Mouse (Mus musculus) testis, adult 2 months (tissue): ENCODE measurements around the gene Bach1. TPM values are rescaled to one million over a fixed set of nuclear protein-coding genes. Genes with fewer than 3 reads are reported as not detected.
"Not testable (repeated sequence)": the region's sequence is repeated elsewhere in the genome, so short reads cannot be mapped to it uniquely, and the experiment has no call there.

Experiments
- H3K27ac ChIP-seq: fragments of 200-500 bp; 2 replicates; pipeline ENCODE4 v1.5.1; 2012; ENCODE audit warnings: low read depth, low read length; ENCODE audit not compliant: control insufficient read depth, insufficient read depth
- H3K27me3 ChIP-seq: fragments of 200-500 bp; 2 replicates; pipeline ENCODE4 v1.6.1; 2012; ENCODE audit warnings: mild to moderate bottlenecking, low read length, moderate library complexity; ENCODE audit not compliant: control insufficient read depth, insufficient read depth
- H3K36me3 ChIP-seq: fragments of 200-500 bp; 2 replicates; pipeline ENCODE4 v1.6.1; 2012; ENCODE audit warnings: mild to moderate bottlenecking, low read length; ENCODE audit not compliant: control insufficient read depth, insufficient read depth
- H3K4me1 ChIP-seq: fragments of 200-500 bp; 2 replicates; pipeline ENCODE4 v1.6.1; 2012; ENCODE audit warnings: low read length; ENCODE audit not compliant: control insufficient read depth, insufficient read depth
- H3K4me3 ChIP-seq: fragments of 200-500 bp; 2 replicates; pipeline ENCODE4 v1.5.1; 2012; ENCODE audit warnings: low read depth, mild to moderate bottlenecking, low read length, moderate library complexity, mixed read lengths; ENCODE audit not compliant: control insufficient read depth
- CTCF ChIP-seq: fragments of 200-500 bp; IDR thresholded peaks from 2 replicates; pipeline ENCODE4 v1.5.1; 2012; ENCODE audit warnings: low read depth, mild to moderate bottlenecking, inconsistent platforms, low read length, moderate library complexity; ENCODE audit not compliant: control insufficient read depth, insufficient read depth, insufficient replicate concordance
- POLR2A ChIP-seq: fragments of 200-500 bp; IDR thresholded peaks from 2 replicates; pipeline ENCODE4 v1.6.1; 2012; ENCODE audit warnings: low read depth, mild to moderate bottlenecking, inconsistent platforms, low read length, moderate library complexity; ENCODE audit not compliant: control insufficient read depth
- polyA plus RNA-seq: library from polyadenylated mRNA; depleted of rRNA; stranded (reverse); fragments of >200 nt; gene quantifications from 2 replicates; pipeline ENCODE4 v1.2.3, GENCODE M21; 2012

Bach1 gene
- polyA plus RNA-seq, 1 experiment, result 1.0 TPM

DNA sequence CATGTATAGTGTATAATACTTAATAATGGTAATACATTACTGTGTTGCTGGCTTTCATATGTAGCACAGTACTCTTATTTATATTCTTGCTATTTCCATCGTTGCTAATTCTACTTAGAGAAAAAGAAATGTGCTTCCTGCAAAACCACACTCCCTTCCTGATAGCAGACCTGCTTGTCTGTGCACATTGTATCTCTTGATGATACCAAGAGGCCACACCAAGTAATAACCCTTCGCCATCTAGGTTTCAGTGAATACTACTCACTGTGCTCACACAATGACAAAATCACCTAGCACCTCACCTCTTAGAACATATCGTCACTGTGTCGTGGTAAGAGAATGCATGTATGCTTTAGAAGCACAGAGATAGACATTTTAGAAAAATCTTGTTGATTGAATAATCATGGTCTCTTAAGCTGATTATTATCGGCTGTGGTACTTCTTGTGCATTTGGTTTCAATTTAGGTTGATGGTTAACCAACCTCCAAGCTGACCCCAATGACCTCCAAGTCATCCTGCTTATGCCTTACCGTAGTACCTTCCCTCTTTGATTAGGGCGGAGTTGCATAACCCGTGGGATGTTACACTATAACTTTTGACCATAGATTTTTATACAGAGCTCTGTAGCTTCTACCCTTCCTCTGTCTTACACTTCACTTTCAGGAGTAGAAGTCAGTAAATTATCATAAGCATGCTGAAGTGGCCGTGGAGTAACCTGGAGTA, 17.7 kb upstream of the Bach1 start:
- TF ChIP-seq POLR2A, result no peak
- no peak for TF ChIP-seq CTCF

DNA sequence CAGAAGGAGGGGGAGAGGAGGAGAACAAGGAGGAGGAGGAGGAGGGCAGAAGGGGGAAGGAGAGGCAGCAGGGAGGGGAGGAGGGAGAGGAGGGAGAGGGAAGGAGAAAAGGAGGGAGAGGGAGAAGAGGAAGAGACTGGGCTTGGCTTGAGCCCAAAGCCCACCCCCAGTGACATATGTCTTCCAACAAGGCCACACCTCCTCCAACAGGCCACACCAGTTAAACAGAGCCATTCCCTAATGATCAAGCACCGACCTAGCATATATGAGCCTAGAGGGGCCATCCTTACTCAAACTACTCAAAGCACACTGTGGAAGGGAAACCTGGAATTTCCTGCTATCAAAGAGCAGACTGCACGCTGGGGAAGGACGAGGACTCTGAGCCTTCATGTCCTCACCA, 16.9 kb upstream of the Bach1 start:
- Histone ChIP-seq H3K4me1 (peaks cover 5% of the 10 kb centered on the region; the same call in 1 of the 2 replicates), H3K4me3 (no peak overlapping the region), H3K36me3 (no peaks in the 10 kb centered on the region), H3K27me3 (no peaks in the 10 kb centered on the region), H3K27ac (no peak overlapping the region)
- TF ChIP-seq POLR2A (no peak), CTCF (no peak)

More for the DNA sequence above, 17.7 kb upstream of the Bach1 start:
- Histone ChIP-seq H3K27ac (no peak overlapping the region), H3K27me3 (no peaks in the 10 kb centered on the region), H3K36me3 (no peaks in the 10 kb centered on the region), H3K4me1 (peaks cover 5% of the 10 kb centered on the region; the same call in 1 of the 2 replicates), H3K4me3 (no peak overlapping the region)

DNA sequence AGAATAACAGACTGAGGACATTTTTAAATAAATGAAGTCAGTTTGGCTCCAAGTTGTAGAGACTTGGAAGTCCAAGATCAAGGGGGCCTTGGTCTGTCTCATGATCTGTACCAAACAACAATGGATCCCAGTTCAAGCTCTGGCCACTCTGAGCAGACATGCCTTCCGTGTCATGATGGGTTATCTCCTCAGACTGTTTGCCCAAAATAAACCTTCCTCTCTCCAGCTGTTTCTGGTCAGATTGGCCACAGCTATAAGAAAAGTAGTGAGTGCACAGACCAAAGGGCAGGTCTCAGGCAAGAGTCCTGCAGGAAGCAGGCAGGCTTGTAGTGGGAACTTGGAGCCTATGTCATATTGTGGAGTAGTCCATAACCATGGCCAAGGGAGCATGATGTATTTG, 12.3 kb upstream of the Bach1 start:
- no peak for TF ChIP-seq POLR2A
- TF ChIP-seq CTCF, result no peak
- Histone ChIP-seq H3K27ac (no peak overlapping the region), H3K36me3 (no peaks in the 10 kb centered on the region), H3K4me1 (no peaks in the 10 kb centered on the region), H3K27me3 (no peaks in the 10 kb centered on the region), H3K4me3 (no peak overlapping the region)

DNA sequence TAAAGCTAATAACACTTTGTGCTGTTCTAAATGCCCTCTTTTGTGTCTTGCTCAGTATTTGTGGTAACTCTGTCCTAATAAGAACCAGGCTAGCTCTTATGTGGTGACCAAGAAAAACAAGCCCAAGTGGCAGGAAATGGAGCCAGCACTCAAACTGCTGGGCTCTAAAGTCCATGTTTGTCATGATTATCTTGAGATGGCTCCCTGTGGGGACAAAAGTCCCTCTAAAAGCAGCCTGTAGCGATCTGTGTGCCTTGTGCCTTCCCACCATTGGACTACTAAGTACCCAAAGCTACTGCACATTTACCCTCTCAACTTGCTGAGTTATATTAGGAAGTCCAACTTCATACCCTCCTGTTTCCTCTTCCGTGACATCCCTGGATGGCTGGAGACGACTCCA, 11.4 kb upstream of the Bach1 start:
- TF ChIP-seq CTCF (no peak), POLR2A (no peak)
- Histone ChIP-seq H3K27me3 (no peaks in the 10 kb centered on the region), H3K27ac (no peak overlapping the region), H3K4me3 (no peak overlapping the region), H3K36me3 (no peaks in the 10 kb centered on the region), H3K4me1 (no peaks in the 10 kb centered on the region)

DNA sequence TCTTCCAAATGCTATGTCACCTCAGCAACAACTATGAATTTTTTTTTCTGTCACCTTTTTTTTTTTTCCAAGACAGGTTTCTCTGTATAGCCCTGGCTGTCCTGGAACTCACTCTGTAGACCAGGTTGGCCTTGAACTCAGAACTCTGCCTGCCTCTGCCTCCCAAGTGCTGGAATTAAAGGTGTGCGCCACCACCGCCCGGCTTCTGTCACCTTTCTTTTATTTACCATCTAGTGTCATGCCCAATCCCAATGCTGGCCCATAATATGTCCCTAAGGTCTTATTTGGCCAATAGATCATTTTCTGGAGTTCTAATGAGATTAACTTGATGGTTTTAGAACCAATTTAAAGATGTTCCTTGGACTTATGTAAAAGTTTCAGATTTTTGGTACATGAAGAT, 10.4 kb upstream of the Bach1 start:
- H3K4me3 ChIP-seq, H3K27me3 ChIP-seq: not testable (repeated sequence)

DNA sequence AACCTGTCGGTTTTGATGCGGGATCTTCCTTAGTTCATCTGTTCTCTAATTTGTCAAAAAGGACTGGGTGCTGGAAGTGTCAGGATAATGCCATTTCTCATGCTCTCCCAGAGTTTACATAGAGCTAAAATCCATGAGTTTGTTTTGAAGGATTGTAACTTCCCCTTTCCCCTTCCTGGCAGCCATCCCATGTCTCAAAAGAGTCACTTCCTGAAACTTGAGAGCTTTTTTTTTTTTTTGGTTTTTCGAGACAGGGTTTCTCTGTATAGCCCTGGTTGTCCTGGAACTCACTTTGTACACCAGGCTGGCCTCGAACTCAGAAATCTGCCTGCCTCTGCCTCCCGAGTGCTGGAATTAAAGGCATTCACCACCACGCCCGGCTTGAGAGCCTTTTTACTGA, 9.9 kb upstream of the Bach1 start:
- H3K36me3 ChIP-seq, H3K4me1 ChIP-seq, H3K27ac ChIP-seq, H3K4me3 ChIP-seq, H3K27me3 ChIP-seq: not testable (repeated sequence)

More for the DNA sequence above, 10.4 kb upstream of the Bach1 start:
- not testable (repeated sequence) for H3K27ac ChIP-seq, H3K4me1 ChIP-seq, H3K36me3 ChIP-seq

DNA sequence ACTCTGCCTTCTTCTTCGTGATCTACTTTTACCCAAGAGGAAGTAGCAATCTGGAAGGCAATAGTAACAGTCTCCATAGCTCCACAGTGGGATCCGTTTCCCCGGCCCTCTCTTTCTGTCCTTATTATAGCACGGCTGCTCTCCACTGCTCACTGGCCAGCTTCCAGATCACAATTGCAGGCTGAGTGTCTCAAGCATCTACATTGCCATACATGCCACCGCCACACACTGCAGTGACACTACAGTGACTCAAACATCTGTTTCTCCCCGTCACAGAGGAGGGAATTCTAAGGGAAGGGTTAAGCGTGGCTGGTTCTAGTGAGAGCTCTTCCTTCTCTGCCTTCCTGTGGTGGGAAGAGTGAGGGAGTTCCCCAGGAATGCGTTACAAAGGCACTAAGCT, 9.5 kb upstream of the Bach1 start:
- Histone ChIP-seq H3K27ac (no peak overlapping the region), H3K4me1 (no peaks in the 10 kb centered on the region), H3K4me3 (no peak overlapping the region), H3K36me3 (no peaks in the 10 kb centered on the region), H3K27me3 (no peaks in the 10 kb centered on the region)
- no peak for TF ChIP-seq CTCF
- no peak for TF ChIP-seq POLR2A

DNA sequence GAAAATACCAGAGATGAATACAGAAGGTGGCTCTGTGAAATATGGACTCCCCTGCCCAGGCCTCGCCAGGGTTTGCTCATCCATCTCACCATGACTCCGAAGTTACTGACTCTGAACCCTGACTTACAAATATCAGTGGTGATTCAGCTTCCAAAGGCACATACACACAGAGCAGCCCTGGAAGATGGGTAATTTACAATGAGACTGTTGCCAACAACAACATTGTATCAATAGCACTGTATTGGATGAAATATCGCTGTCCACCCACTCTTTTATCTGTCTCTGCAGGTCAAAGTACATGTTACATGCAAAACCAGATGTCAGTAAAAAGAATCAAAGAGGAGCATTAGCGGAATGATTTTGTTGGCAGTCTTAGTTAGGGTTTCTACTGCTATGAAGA, 8.2 kb upstream of the Bach1 start:
- no peaks in the 10 kb centered on the region for H3K27me3 ChIP-seq
- no peak overlapping the region for H3K27ac ChIP-seq
- H3K4me1 ChIP-seq, result no peaks in the 10 kb centered on the region
- no peak overlapping the region for H3K4me3 ChIP-seq
- H3K36me3 ChIP-seq, result no peaks in the 10 kb centered on the region
- TF ChIP-seq POLR2A, result no peak
- TF ChIP-seq CTCF, result no peak
